In genomic region chr11:120945926-120946325, GRCm38 (mm10) we compare ENCODE assay signal across 24 mouse cellular contexts.
"Had no signal": no experiment of that assay in that cellular context is flagged by ENCODE, and none has a peak within 500 bp of the region (broad histone marks: within the 10 kb centered on the region; RNA-seq: fewer than 3 reads in every experiment).

No protein-coding gene starts in this region.

- ATAC-seq: forebrain, postnatal 0 days; hindbrain, postnatal 0 days; intestine, embryonic 16.5 days had no signal

- H3K4me2 ChIP-seq: heart, embryonic 11.5 days; heart, embryonic 13.5 days; heart, embryonic 15.5 days; hindbrain, embryonic 13.5 days; hindbrain, embryonic 15.5 days; kidney, embryonic 15.5 days; limb, embryonic 13.5 days; limb, embryonic 15.5 days had no signal

- DNase-seq: forebrain, postnatal 0 days; heart, adult 11 months; heart, adult 2 months; heart, postnatal 14 days; heart, postnatal 36 days; kidney, adult 11 months; kidney, adult 2 months; kidney, adult 9 months; kidney, postnatal 14 days; kidney, postnatal 36 days; layer of hippocampus, adult 9-11 months; layer of hippocampus, postnatal 36 days; left cerebral cortex, postnatal 4 days had no signal

- H3K27me3 ChIP-seq: heart, embryonic 15.5 days; limb, embryonic 15.5 days had no signal

- H3K9ac ChIP-seq: forebrain, postnatal 0 days; heart, embryonic 13.5 days; heart, embryonic 15.5 days; hindbrain, embryonic 13.5 days; hindbrain, embryonic 15.5 days; kidney, embryonic 15.5 days; limb, embryonic 13.5 days; limb, embryonic 15.5 days had no signal

- H3K4me3 ChIP-seq: heart, adult 2 months; heart, embryonic 13.5 days; heart, embryonic 15.5 days; hindbrain, embryonic 13.5 days; hindbrain, embryonic 15.5 days; kidney, embryonic 15.5 days; limb, embryonic 13.5 days; limb, embryonic 15.5 days had no signal

- H3K27ac ChIP-seq: heart, adult 2 months; heart, embryonic 13.5 days; heart, embryonic 15.5 days; hindbrain, embryonic 13.5 days; hindbrain, embryonic 15.5 days; hindbrain, postnatal 0 days; kidney, embryonic 15.5 days; kidney, postnatal 0 days; limb, embryonic 13.5 days; limb, embryonic 15.5 days had no signal

- H3K9me3 ChIP-seq: heart, embryonic 13.5 days; heart, embryonic 15.5 days; hindbrain, embryonic 13.5 days; hindbrain, embryonic 15.5 days; kidney, embryonic 15.5 days; limb, embryonic 13.5 days; limb, embryonic 15.5 days had no signal

- H3K36me3 ChIP-seq: heart, embryonic 13.5 days; heart, embryonic 15.5 days; hindbrain, embryonic 13.5 days; hindbrain, embryonic 15.5 days; kidney, embryonic 15.5 days; limb, embryonic 13.5 days; limb, embryonic 15.5 days had no signal
